Mouse (Mus musculus): ENCODE data around the gene Daxx. TPM values are rescaled to one million over a fixed set of nuclear protein-coding genes. Genes with fewer than 3 reads are reported as not detected.

The Daxx gene
- total RNA-seq, 2 experiments from 2014 or later: 16.5 to 18.0 TPM

Small RNA genes lying within 50 kb of the gene (microRNA-seq; reads per million reads assigned to microRNA genes)
- gene Gm27740: 0 reads per million in 2 experiments

Other genes with a start within 250 kb of the Daxx start
- 100 to 1,000 TPM; 154 to 180 TPM for gene Hnrnpm, start 222.6 kb upstream of the Daxx start, total RNA-seq (2021)
- 10 to 100 TPM; 84.4 to 96.9 TPM for gene March2, start 190.7 kb upstream of the Daxx start, total RNA-seq (2021)
- gene Rab11b, start 148.9 kb upstream of the Daxx start, total RNA-seq (2021): 100 to 1,000 TPM; 333 to 343 TPM
- gene Angptl4, start 127.6 kb upstream of the Daxx start, total RNA-seq (2021): 10 to 100 TPM; 29.1 to 35.0 TPM
- gene Kank3, start 98.9 kb upstream of the Daxx start, total RNA-seq (2021): 10 to 100 TPM; 57.5 to 58.5 TPM
- 1,000 to 10,000 TPM; 1,097 to 1,179 TPM for gene Rps28, start 84.9 kb upstream of the Daxx start, total RNA-seq (2021)
- 100 to 1,000 TPM; 423 to 447 TPM for gene Ndufa7, start 84.8 kb upstream of the Daxx start, total RNA-seq (2021)
- gene Cd320, start 66.3 kb upstream of the Daxx start, total RNA-seq (2021): 10 to 100 TPM; 16.8 to 21.4 TPM
- not detected for gene Gm7029, start 35.6 kb upstream of the Daxx start, total RNA-seq (2021)
- 10 to 100 TPM; 40.2 to 42.7 TPM for gene Kifc1, start 18.8 kb upstream of the Daxx start, total RNA-seq (2021)
- gene Platr17, start 4.3 kb upstream of the Daxx start, total RNA-seq (2021): not detected
- gene Tapbp, start 6.5 kb downstream of the Daxx start, total RNA-seq (2021): 10 to 100 TPM; 72.3 to 78.5 TPM
- 10 to 100 TPM; 34.3 to 35.8 TPM for gene Zbtb22, start 6.5 kb downstream of the Daxx start, total RNA-seq (2021)
- 10 to 100 TPM; 56.5 to 58.1 TPM for gene Rgl2, start 20.1 kb downstream of the Daxx start, total RNA-seq (2021)
- gene Pfdn6, start 30.9 kb downstream of the Daxx start, total RNA-seq (2021): 10 to 100 TPM; 78.0 to 79.5 TPM
- 10 to 100 TPM; 13.3 to 14.4 TPM for gene Wdr46, start 31.2 kb downstream of the Daxx start, total RNA-seq (2021)
- 1 to 10 TPM; 2.3 to 2.9 TPM for gene B3galt4, start 42.1 kb downstream of the Daxx start, total RNA-seq (2021)
- 10 to 100 TPM; 38.1 to 40.1 TPM for gene Vps52, start 46.4 kb downstream of the Daxx start, total RNA-seq (2021)
- 100 to 1,000 TPM; 648 to 719 TPM for gene Rps18, start 46.6 kb downstream of the Daxx start, total RNA-seq (2021)
- 10 to 100 TPM; 33.9 to 35.4 TPM for gene H2-K1, start 90.9 kb downstream of the Daxx start, total RNA-seq (2021)
- 10 to 100 TPM; 18.7 to 19.8 TPM for gene Ring1, start 115.3 kb downstream of the Daxx start, total RNA-seq (2021)
- gene H2-Ke6, start 118.6 kb downstream of the Daxx start, total RNA-seq (2021): 10 to 100 TPM; 63.6 to 69.6 TPM
- gene Slc39a7, start 122.3 kb downstream of the Daxx start, total RNA-seq (2021): 10 to 100 TPM; 83.8 to 86.5 TPM
- 10 to 100 TPM; 35.5 to 39.5 TPM for gene Rxrb, start 122.4 kb downstream of the Daxx start, total RNA-seq (2021)
- 1 to 10 TPM; 1.4 to 2.2 TPM for gene Col11a2, start 130.0 kb downstream of the Daxx start, total RNA-seq (2021)
- gene H2-Oa, start 182.9 kb downstream of the Daxx start, total RNA-seq (2021): not detected
- 1 to 10 TPM; 5.6 to 6.0 TPM for gene H2-DMa, start 210.1 kb downstream of the Daxx start, total RNA-seq (2021)
- 100 to 1,000 TPM; 125 to 128 TPM for gene Brd2, start 213.2 kb downstream of the Daxx start, total RNA-seq (2021)
- under 1 TPM; 0.55 to 0.72 TPM for gene H2-DMb2, start 233.9 kb downstream of the Daxx start, total RNA-seq (2021)
- gene H2-DMb1, start 243.7 kb downstream of the Daxx start, total RNA-seq (2021): under 1 TPM; 0.26 to 0.68 TPM